Mouse (Mus musculus) retina, postnatal 7 days (tissue): ENCODE measurements around the gene Rpl7l1.

Source experiments
- DNase-seq: peaks from one replicate; pipeline ENCODE4 v3.0.0-alpha.2; 2012; ENCODE audit warnings: low read depth, low spot score

The Rpl7l1 gene

DNA sequence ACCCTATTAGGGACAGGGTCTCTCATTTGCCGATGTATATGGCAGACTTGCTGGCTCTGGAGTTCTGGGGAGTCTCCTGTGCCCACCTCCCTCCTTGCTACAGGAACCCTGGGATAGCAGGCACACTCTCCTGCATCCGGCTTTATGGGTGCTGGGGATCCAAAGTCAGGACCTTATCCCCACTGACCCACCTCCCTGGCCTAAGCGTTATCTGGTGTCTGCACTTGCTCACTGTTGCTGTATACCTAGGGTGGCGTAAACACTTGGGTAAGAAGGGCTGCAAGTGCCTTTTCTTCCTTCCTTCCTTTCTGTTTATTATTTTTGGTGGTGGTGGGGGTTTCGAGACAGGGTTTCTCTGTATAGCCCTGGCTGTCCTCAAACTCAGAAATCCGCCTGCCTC, 41.2 kb downstream of the Rpl7l1 start:
- no peak for DNase-seq

DNA sequence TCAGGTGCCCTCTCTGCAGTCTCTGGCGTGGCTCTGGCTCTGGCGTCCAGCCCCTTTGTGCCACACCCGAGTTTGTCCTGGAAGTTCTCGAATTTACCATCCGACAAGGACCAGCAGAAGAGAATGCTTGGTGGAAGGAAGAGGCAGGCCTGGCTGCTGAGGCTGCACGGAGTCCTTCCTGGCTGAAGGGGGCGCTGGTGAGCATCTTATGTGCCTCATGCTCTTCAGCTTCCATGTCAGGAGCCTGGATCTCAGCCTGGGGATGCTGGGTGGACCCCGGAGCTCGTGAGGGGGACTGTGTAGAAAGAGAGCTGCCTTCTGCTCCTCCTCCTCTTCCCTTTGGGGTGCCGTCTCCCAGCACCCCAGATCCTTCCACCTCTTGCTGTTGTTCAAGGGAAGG, 46.3 kb downstream of the Rpl7l1 start:
- no peak for DNase-seq

DNA sequence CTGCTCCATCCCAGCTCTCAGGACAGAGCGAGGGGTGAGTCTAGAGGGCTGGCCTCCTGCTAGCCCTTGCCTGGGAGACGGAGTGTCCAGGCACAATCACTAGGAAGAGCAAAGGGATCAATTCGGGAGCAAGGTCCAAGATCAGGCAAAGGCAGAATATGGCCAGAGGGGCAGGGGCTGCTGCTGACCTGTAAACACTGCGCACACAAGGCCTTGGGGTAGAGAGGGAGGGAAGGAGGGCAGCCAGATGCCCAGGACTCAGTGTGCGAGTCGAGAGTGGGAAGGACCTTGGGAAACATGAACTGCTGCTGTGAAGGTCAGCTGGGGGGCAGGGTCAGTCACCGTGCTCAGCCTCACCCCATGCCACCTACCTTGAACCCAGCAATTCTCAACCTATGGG, 47.2 kb downstream of the Rpl7l1 start:
- DNase-seq, result no peak

DNA sequence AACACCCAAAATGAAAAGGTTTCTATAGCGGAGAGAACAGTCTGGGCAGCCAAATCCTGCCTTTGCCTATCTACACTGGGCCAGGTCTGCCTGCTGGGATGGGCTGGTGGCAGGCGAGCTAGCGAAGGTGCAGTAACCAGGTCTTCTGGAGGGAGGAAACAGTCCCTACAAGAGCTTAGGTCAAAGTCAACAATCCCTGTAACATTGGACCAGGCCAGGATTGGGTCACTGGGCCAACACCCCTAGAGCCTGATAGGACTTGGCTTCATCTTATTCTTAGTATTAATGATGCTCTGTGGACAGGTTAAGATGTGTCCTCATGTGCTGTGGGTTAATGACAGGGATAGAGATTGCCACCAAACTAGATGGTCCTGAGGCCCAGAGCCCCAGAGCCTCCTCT, 48.4 kb downstream of the Rpl7l1 start:
- no peak for DNase-seq

DNA sequence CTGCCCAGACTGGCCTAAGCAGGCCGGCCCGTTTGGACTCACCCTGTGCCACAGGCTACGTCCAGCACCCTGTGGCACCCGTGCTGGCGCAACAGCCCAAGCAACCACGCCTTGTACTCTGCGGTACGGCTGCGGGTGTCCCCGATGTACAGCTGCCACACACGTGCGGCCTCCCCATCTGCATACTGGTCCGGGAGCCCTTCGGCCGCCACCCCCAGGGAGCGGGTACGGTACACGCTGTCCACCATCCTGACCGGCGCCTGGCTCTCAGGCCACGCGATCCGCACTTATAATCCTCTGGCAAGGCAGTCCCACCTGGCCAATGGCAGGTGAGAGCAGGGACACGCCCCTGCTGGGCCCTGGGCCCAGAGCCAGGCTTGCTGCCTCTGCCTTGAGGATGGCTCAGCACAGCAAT, 53.6 kb downstream of the Rpl7l1 start, which contains the start of gene Gnmt:
Gnmt (minus strand) TSS at position 265 of the 415 bp plus-strand sequence.
- no peak for DNase-seq

DNA sequence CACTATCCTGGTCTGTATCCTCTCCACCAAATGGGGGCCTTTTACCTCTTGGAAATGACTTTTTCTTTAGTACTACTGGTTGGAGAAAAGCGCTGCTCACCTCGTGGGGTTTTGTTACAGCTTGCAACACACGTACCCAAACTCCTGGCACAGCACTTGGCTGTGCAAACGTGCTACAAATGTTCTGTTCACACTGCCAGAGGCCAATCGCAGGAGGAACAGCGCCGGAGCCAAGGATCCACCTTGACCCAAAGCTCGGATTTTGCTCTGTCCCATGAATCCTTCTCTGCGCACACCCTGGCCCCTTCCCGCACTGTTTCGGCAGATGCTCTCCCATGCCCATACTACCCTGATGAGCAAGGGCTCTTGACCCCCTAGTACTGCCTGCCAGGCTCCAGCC, 54.0 kb downstream of the Rpl7l1 start:
- no peak for DNase-seq

DNA sequence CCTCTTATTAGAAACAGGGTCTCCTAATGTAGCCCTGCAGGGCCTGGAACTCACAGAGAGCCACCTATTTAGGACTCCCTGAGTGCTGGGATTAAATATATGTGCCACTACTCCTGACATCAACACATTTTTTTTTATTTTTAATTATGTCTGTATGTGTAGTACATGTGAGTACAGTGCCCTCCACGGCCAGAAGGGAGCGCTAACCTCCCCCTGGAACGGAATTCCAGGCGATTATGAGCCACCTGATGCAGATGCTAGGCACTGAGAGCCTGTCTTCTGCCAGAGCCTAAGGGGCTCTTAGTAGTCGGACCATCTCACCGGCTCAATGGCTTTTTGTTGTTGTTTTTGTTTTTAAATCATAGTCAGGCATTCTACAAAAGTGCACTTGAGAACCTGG, 54.5 kb downstream of the Rpl7l1 start:
- DNase-seq, result no peak

DNA sequence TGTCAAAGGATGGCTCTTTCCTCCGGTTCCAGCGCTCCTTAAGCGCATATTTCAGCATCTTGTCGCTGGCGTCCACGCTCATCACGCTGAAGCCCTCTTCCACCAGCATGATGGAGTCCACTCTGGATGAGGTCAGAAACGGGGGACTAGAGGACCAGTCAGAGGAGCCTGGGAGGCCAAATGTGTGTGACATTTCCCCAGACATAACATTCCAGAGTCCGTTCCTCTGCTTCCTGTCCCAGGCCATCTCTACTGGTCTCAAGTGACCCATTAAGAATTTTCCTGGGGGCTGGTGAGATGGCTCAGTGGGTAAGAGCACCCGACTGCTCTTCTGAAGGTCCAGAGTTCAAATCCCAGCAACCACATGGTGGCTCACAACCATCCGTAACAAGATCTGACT, 55.2 kb downstream of the Rpl7l1 start:
- DNase-seq, result no peak

DNA sequence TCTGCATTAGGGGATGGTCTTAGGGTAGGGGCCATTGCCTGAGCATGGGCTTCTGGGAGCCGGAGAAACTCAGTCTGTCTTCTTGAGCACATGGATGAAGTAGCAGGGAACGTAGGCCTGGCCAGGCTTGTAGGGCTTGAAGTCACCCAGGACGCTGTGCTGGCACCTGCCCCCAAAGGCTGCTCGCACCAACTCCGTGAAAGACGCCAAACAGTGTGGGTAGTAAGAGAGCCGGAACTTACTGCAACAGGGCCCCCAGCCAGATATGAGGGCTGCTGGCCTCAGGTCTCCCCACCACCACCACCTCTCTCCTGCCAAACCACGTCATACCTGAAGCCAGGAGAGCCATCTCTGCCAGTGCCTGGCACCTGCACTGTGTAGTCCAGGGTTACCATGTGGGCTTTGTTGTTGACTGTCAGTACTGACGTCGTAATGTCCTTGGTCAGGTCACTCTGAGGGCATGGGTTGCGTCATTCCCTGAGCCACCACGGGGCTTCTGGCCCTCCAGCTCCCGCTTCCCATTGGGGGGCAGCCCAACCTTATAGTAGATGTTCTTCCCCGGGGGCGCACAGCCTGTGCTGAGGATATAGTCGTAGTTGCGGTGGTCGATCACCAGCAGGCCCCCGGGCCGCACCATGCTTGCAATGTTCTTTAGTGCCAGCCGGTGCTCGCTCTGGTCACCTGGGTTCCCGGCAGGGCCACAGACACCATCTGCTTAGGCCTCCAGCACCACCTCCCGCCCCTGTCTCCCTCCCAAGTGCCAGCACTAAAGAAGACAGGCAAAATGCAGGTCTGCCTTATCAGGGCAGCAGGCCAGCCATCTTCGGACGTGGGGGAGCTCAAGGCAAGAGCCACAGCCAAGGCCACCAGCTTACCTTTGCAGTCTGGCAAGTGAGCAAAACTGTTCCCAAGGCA, 56.5 kb downstream of the Rpl7l1 start:
- no peak for DNase-seq

DNA sequence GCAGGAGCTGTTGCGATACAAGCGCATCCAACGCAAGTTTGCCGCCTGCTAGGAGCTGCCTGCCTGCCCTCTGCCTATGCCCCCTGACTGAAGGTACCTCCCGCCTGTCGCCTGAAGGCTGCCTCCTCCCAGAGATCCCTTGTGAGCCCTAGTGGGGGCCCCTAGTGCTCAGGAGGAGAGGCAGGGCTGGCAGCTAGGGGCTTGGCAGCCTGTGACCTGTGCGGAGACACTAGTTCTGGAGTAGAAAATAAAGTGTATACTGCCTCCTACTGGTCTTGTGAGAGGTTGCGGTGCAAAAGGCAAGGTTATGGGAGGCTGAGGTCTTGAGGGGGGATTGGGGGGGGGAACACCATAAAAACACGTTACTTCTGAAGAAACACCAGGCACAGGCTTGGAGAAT, 57.2 kb downstream of the Rpl7l1 start:
- DNase-seq, result no peak

DNA sequence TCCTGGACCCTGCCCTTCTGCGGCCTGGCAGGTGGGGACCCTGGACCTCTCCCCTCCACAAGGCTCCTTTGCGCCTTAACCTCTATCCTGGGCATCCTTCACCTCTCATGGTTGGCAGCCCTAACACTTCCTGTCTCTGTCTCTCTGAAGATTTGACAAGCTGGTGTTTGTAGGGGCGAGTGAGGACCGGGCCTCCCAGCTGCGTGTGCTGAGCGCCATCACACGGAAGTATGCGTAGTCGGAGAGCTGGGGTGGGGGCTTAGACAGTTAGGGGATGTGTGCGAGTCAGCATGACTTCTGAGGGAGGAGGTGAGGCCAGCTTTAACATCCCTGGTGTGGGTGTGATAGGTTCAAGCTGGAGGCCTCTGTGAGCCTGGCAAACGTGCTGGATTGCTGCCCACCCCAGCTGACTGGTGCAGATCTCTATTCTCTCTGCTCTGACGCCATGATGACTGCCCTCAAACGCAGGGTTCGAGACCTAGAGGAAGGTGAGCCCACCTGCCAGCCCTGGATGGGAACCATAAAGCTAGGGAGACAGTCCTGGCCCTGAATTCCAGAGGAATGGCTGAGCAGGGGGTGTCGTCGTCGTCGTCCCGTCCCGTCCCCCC, 57.9 kb downstream of the Rpl7l1 start:
- no peak for DNase-seq
